Mouse (Mus musculus) cerebellum, adult (tissue): ENCODE data around the gene Adamtsl3.
"Not testable (repeated sequence)": the region's sequence is repeated elsewhere in the genome, so short reads cannot be mapped to it uniquely, and the experiment has no call there.

Experiments used
- ATAC-seq: cut with Nextera tagmentation; 2 replicates; pipeline ENCODE4 v1.9.2; 2017; ENCODE audit warnings: mild to moderate bottlenecking, moderate library complexity, mixed read lengths; ENCODE audit not compliant: insufficient number of reproducible peaks, low FRiP score, low TSS enrichment

The Adamtsl3 gene

DNA sequence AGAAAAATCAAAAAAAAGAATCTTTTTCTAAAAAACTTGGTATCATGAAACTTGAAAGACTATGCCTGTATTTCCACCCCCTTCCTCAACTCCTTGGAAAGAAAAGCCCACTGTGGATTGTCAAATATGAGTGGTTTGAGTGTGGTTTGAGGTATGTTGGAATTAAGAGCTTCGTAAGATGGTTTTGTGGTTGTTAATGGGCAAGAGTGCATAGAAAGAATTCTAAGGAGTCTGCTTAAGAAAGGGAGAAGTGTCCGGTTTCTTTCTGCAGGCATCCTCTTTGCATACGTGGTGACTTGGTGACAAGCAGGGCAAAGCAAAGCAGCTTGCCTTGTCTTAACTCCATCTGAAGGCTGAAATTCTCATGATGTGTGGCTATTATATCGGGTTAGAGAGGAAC, 81.6 kb downstream of the Adamtsl3 start:
- ATAC-seq = no peak

DNA sequence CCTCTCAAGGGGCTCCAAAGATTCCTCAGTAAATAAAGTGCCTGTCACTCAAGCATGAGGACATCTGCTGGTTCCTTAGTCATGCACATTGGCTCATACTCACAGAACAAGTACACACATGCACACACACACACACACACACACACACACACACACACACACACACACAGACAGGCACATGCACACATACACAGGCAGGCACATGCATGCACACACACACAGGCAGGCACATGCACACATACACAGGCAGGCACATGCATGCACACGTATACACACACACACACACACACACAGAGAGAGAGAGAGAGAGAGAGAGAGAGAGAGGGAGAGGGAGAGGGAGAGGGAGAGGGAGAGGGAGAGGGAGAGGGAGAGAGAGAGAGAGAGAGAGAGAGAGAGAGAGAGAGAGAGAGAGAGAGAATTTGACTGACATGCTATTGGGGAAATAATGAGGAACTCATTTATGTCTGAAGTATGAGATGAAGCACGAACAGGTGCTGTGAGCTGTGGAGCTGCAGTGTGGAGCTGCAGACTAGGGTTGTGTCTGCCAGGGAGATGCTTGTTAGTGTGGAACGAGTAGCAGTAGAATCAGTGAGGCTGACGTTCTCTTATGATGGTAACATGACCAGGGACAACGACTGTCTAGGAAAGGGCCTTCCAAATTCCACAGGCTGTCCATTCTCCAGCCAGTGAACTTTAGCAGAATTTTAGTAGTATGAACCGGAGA, 85.0 kb downstream of the Adamtsl3 start:
- not testable (repeated sequence) for ATAC-seq

DNA sequence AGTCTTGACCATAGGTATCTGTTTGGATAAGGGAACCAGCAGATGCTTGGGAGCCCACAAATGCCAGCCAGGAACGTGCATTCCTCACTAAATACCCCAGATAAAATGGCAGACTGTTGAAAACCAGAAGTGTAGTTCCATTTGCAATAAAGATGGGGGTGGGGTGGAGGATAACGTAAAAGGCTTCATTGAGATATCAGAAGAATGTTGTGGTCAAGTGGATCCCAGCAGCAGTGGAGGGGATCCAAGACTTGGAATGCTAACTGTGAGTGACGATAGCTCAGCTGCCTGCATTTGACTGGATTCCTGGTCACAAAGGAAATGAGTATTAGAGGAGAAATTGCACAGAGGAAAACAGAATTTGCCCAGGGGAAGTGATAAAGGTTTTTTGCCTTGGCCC, 87.1 kb downstream of the Adamtsl3 start:
- no peak for ATAC-seq

DNA sequence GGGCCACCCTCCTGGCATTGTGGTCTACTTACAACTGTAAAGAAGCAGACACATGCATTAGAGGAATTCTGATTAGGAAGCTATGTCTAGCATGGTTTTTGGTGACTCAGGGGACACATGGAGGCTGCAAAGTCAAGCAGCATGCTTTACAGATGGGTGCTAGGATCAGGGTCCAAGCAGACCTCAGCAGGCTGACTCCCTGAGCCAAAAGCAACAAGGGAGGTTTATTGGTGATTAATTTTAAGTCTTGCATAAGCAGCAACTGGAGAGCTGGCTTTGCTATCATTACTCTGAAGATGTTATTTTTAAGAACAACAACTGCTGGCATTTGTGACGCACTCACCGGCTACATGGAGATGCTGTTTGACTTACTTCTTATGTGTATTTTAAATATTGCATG, 88.1 kb downstream of the Adamtsl3 start:
- no peak for ATAC-seq

DNA sequence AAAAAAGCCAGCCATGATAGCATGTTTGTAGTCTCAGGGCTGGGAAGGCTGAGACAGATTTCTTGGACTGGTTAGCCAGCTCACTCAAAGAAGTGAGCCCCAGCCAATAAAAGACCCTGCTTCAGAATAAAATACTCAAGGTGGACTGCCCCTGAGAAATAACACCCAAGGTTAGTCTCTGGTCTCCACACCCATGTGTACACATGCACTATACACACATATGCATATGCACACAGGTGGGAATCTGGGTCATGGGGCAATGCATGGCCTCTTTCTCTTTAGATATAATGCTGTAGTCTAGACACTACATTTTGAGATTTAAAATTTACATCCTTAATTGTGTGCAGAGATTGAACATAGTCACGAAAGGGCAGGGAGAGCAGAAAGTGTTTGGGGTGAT, 88.8 kb downstream of the Adamtsl3 start:
- no peak for ATAC-seq

DNA sequence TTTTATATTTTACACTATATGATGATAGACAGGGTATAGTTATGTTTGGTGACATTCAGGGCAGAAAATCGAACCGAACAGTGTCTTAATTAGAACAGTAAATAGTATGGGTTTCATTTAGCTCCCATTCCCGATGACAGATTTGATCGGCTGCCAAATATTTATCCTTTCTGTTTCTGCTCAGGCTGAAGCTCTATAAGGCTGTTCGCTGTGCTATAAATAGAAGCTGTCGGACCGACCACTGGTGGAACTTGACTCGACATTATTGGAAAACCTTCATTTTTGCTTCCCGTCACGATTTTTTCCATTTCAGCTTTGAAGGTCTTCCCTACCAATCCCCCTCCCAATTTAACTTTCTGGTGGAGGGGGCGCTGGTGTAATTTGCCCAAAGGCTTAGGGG, 89.9 kb downstream of the Adamtsl3 start:
- no peak for ATAC-seq

DNA sequence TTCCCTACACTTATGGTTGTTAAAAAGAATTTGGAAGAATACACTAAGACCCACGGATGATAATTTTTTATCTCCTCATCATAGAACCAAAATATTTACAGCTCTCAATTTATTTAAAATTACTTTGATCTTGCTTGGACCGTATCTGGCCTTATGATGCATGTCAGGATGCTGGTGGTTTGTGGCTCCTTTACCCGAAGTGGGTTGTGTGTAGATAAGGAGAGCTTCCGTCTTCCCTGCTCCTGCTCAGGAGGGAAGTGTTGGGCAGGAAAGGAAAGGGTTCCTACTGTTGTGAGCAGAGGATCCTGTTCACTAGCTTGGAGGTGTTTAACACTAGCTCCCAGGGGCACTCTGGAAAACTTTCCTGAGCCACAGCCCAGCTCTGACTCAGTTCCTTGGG, 94.0 kb downstream of the Adamtsl3 start:
- no peak for ATAC-seq

DNA sequence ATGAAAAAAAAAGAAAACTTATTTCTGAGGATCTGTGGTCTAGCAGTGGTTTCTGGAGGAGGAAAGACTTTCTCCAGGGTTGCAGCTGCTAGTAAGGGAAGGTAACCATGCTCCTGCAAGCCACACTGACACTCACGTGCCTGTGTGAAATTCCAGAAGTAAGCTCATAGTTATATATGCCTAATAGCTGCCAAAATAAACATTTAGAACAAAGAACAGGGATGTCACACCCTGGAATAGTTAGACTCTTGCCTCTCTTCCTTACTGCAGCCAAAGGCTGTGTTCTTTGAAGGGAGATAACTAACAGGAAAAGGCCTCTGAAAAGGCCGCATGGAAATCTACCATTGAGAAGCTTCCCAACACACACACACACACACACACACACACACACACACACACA, 96.1 kb downstream of the Adamtsl3 start:
- no peak for ATAC-seq

DNA sequence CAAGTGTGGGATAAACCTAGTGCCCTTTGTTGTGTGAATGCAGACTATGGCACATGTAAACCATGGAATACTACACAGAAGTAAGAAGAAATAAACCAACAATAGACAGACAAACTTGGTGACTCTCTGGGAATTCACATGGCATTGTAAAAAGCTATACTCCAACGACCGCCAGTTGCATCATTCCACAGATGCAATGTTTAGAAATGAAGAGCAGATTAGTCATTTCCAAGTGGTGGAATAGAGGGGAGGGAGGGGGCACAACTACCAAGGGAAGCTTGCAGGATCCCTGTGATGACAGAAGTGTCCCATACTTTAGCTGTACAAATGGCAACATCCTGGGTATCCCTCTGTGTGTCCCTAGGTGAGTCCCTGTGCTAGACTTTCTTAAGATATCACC, 97.7 kb downstream of the Adamtsl3 start:
- no peak for ATAC-seq

DNA sequence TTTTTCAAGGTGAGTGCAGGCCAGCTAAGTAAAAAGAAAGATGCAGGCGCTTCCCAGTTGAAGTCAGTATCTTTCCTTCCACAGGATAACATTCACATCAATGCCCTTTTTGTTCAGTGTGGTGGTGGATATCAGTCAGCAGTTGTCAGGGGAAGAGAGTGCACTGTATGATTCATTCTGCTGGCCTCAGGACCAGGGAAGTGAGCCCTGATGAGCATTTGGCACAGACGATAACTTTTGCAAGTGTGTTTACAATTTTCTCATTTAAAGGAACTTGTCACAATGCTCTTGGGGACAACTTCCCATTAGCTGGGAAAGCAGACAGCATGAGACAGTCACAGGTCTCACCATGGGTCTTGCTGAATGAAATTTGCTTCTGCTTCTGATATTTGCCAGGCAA, 122.9 kb downstream of the Adamtsl3 start:
- no peak for ATAC-seq

DNA sequence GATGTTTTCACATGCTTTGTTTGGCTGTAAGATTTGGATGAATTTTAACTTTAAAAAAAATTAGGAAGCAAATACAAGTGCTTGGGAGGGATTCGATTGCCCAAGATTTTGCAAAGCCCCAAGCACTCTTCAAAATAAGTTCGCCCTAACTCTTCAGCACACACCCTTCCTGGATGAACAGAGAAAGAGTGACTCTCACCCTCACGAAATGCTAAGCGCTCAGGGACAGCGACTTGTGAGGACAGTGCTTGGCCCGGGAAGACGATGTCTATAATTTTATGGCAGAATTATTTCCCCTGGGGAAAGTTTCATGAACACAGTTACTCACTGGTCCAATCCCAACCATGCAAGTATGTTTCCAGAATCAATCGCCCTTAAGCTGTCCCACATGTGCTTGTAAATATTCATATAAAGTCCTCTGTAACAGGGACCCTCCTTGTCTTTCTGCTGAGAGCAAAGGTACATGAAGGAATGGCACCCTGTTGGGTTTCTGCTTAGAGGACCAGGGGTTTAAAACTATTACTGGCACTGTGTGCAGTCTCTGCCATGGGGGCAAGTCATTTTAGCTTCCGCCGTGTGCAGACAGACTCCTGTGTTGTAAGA, 127.5 kb downstream of the Adamtsl3 start:
- ATAC-seq = no peak

DNA sequence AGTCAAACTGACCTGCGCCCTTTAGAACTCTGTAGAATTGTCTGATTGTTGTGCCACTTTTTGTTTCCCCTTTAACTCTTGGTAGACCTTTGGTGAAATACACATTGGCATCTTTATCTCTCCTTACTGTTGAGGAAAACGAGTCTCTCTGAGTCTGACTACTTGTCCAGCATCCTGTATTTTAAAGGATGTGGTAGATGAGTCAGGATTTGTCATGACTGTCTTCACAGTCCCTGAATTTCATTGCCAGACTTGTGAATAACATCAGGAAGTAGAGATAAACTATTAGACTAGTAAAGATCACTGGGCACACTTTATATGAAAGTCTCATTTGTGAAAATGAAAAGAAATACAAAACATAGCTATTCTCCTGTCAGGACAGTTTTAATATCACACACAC, 128.9 kb downstream of the Adamtsl3 start:
- ATAC-seq = no peak

DNA sequence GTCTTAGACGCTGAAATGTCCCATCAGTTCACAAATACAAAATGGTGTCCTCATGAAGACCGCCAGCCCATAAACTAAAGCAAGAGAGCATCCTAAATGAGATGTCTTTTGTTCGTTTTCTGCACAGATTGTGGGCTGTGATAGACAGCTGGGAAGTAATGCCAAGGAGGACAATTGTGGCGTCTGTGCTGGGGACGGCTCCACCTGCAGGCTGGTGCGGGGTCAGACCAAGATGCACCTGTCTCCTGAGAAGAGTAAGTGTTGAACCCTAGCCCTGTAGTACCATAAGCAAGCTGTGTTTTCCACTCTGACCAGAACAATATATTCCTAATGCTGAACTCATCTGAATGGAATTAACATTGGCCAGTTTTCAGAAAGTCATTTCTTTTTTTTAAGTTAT, 129.9 kb downstream of the Adamtsl3 start:
- ATAC-seq = no peak

DNA sequence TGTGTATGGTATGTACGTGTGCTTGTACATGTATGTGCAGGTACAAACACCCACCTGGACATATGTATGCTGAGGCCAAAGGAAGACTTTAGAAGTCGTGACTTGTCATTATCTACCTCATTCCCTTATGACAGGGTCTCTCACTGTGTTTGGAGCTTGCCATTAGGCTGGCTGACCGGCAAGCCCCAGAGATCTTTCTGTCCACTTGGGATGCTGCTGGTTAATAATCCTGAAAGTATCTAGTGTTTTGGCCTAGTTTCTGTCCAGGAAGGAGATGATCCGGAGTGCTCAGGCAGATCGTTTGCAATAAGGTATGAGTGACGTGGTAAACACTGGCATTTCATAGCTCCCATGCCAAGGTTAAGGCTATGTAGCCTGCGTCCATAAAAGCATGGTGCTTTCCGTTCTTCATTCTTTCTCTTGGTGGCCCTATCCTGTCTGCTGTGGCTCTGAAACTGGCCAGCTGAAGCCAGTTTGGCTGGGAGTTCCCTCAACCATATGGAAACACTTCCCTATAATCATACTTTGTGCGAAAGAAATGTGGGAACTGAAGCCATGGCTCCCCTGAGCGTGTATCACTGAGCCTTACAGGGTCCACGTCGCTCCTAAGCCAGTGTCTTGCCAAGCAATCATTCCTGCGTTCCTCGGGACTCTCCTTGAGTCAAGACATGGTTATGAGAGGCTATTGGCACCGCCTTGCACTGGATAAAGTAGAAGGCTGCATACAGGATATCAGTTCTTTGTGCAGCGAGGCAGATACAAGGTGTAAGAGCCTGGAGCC, 141.1 kb downstream of the Adamtsl3 start:
- no peak for ATAC-seq

DNA sequence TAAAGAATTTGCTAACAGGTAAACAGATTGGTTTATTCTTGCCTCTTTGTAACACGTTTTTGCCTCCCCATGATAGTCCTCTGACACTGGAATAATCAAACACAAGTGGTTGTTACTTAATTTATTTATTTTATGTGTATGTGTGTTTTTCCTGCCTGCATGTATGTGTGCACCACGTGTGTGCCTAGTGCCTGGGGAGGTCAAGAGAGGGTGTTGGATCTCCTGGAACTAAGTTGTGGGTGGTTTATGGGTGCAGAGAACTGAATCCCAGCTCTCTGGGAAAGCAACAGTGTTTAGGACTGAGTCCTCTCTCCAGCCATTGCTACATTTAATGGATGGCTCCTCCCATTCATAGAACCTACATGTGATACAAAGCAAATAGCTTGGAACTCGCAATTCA, 143.0 kb downstream of the Adamtsl3 start:
- no peak for ATAC-seq

DNA sequence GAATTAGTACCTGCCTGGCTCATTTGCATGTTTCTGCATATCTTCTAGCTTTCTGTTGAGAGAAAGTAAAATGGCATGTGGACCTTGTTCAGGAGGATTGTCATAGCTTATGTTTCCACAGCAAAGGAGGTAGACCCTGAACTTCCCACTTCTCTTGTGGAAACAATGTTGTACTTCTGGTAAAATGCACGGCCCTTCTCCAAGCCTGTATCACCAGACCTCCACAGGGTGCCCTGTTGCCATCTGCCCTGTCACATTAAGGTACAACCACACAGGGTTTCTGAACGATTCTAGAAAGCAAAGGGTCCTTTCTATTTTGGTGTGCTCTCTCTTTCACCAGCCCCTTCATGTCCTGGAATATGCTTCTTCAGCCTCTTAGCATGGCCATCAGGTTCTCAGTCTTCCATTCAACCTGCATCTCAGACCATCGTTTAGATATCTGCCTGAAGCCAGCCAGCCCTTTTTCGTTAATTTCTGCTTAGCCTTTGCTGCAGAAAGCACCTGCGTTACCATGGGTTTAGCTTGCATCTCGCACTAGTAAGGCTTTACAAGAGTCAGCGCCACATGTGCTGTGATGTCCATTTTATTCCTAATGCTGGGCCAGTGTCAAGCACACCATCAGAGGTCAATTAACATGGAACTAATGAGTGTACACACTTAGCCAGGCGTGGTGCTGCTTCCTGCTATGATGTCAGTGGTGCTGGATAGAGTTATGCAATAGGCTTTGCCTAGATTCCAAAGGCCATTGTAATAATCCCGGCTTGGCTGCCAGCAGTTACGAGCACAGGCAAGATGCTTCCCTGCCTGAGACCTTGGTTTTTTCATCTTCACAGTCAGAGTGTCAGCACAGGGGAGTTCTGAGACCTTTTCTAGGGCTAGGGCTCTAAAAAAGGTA, 143.6 kb downstream of the Adamtsl3 start:
- peak; percentile 60; the same call in 1 of the 2 replicates for ATAC-seq

DNA sequence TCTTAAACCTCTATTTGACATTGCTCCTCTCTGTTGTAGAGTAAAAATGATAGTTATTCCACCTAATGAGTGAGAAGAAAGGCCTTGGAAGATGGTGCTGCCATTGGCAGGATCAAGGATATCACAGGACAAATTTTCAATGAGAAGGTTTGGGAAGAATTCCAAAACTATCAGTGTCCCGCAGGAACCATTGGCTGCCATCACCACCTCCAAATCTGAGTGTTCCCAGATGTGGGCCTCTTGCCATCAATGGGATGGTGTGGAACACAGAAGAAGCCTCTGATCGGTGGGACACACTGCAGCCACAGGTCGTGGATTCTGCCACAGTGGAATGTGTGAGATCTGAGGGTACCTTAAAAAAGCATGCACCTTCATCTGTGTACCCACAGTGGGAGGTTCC, 147.9 kb downstream of the Adamtsl3 start:
- ATAC-seq = no peak

DNA sequence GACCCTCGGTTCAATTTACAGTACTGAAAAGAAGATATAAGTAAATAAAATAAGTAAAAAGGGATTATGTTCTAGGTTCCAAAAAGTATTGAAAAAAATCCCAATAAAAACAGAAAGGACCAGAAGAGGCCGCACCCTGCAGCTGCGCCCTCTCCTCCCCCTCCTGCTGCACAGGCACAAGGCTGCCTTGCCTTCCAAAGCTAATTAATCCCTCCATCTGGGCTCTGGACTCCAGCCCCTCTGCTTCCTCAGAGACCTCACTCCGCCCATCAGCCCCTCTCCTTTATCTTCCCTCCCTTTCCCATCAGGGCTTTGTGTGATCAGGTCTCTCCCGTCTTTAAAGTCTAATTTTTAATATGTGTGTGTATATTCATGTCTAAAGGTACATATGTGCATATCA, 149.3 kb downstream of the Adamtsl3 start:
- no peak for ATAC-seq

DNA sequence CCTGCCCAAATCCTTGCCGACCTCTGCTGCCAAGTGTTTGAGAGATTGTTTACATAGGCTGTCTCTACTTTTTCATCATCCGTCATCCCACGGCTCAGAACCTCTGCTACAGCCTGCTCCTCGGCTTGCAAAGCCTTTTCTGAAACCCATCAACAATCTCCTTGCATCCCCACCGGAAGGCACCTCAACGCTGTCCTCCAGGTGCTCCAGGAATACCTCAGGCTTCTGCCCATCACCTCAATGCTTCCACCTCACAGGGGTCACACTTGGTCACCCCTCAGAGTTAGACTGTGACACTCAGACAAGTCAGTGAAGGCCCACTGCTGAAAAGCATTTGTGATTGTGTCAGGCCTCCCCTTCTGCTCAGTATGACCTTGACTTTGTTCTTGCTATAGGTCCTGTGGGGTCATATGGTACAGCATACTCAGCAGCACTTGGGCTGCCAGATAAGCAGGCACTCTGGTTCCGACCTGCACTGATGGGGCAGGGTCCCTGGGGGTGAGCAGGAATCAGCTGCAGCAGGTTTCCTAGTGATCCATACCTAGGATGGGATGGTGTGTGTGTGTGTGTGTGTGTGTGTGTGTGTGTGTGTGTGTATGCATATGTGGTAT, 150.0 kb downstream of the Adamtsl3 start:
- no peak for ATAC-seq

DNA sequence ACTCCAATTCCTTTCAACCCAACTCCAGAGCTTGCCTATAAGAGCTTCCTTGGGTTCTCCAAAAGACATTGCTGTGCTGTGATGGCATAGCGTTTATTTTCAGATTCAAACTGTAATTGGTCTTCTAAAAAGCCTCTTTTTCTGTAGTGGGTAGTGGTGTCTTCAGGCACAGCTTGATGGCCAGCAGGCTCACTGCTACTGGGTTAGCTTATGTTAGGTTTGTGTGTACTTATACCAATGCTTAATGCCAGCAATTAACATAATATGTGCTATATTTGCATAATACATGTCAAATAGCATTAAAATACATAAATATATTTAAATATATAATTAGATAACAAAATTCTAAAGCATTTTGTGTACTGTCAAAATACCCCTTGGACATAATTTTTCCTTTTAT, 155.5 kb downstream of the Adamtsl3 start:
- ATAC-seq = no peak
